Mouse (Mus musculus) CH12.LX (cell line): ENCODE results near the gene Hist1h3i.

Source experiments
- CTCF ChIP-seq, 2 experiments: IDR thresholded peaks in 1 of 2; conservative IDR thresholded peaks in 1 of 2; 2 replicates each; pipeline ENCODE4 v1.5.1; 2011 to 2012; ENCODE audit warnings: low read depth in 2 of 2, low read length in 2 of 2, improper control_type of control experiment in 1 of 2, inconsistent platforms in 1 of 2, mild to moderate bottlenecking in 1 of 2, moderate library complexity in 1 of 2
- E2F4 ChIP-seq: IDR thresholded peaks from 2 replicates; pipeline ENCODE4 v1.6.1; 2011; ENCODE audit warnings: low read depth, low read length, improper control_type of control experiment; ENCODE audit not compliant: insufficient replicate concordance
- ELF1 ChIP-seq: IDR thresholded peaks from 2 replicates; pipeline ENCODE4 v1.6.1; 2014; ENCODE audit warnings: low read depth, mild to moderate bottlenecking, inconsistent platforms, low read length, improper control_type of control experiment
- MAFK ChIP-seq: IDR thresholded peaks from 2 replicates; pipeline ENCODE4 v1.6.1; 2011; ENCODE audit warnings: low read length, improper control_type of control experiment; ENCODE audit not compliant: insufficient replicate concordance
- MAZ ChIP-seq: IDR thresholded peaks from 2 replicates; pipeline ENCODE4 v1.6.1; 2012; ENCODE audit warnings: low read depth, mild to moderate bottlenecking, inconsistent platforms, low read length, improper control_type of control experiment, moderate library complexity
- POLR2A ChIP-seq: IDR thresholded peaks from 2 replicates; pipeline ENCODE4 v1.6.1; 2011; ENCODE audit warnings: low read depth, mild to moderate bottlenecking, improper control_type of control experiment, low read length
- TCF12 ChIP-seq: IDR thresholded peaks from 2 replicates; pipeline ENCODE4 v1.6.1; 2014; ENCODE audit warnings: low read depth, mild to moderate bottlenecking, inconsistent platforms, low read length, improper control_type of control experiment
- USF1 ChIP-seq: IDR thresholded peaks from 2 replicates; pipeline ENCODE4 v1.6.1; 2014; ENCODE audit warnings: low read depth, mild to moderate bottlenecking, inconsistent platforms, low read length, improper control_type of control experiment
- ZC3H11A ChIP-seq: IDR thresholded peaks from 2 replicates; pipeline ENCODE4 v1.6.1; 2012; ENCODE audit warnings: low read depth, mild to moderate bottlenecking, inconsistent platforms, low read length, improper control_type of control experiment

GRCm38 (mm10) chr13:21751827-21752226 is 31.3 kb downstream of the Hist1h3i start:
- TF ChIP-seq CTCF (conservative IDR thresholded peaks at IDR 0.05 in 1 of 2, IDR thresholded peaks at IDR 0.05 in 1 of 2; ENCODE audit: low read depth in 2 of 2, low read length in 2 of 2) (no peak), POLR2A (no peak), TCF12 (no peak), USF1 (no peak), ZC3H11A (no peak), MAFK (no peak), E2F4 (no peak), MAZ (no peak), ELF1 (no peak)
